In the genomic region with DNA sequence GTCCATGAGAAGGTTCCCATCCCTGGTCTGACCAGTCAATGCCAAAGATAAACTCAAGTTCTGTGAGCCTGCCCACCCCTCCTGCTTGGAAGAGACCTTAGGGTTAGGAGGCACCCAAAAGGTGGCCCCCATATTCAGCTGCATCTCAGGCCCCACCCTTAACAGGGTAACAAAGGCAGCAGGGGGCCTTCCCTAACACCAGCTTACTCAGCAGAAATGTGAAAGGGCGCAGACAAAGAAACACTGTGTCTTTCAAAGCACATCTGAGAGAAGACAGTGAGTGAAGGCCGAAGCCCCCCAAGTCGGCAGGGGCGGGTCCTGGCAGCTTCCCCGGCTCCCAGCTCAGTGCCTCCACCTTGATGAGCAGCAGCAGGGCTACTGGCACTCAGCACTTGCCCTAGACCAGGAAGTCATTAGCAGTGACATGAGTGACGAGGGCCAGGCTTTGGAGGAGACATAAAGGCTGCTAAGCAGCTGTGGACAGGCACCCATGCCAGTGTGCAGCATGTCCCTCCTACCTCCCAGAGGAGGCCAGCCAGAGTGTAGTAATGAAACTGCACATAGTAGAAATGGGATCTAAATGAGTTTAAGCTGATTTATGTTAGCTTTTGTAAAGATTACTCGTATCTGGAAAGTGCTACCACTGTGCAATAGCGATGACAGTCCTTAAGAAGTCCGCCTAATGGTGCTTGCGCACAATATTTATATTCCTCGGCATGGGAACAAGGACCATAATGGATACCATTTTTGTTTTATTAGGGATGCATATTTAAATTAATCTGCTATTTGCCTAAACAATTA, we compare ENCODE assay signal across 14 mouse cellular contexts. TPM values are rescaled to one million over a fixed set of nuclear protein-coding genes. Genes with fewer than 3 reads are reported as not detected.
DNase-seq lines count a peak whose midpoint lies in the region; ATAC-seq and TF ChIP-seq lines count a peak whose summit lies in the region.
"Had no signal": no experiment of that assay in that cellular context is flagged by ENCODE, and none has a peak within 500 bp of the region (broad histone marks: within the 10 kb centered on the region; RNA-seq: fewer than 3 reads in every experiment).

No protein-coding gene starts in this region.

- no peaks in the 10 kb centered on the region for H3K27me3 ChIP-seq in forebrain, embryonic 15.5 days
- H3K27me3 ChIP-seq: limb, embryonic 15.5 days had no signal

- no peaks in the 10 kb centered on the region for H3K9me3 ChIP-seq in forebrain, embryonic 15.5 days
- H3K9me3 ChIP-seq: limb, embryonic 15.5 days had no signal

- H3K4me3 ChIP-seq in layer of hippocampus, adult 2 months: no peak overlapping the region
- H3K4me3 ChIP-seq in forebrain, embryonic 15.5 days: no peak overlapping the region
- H3K4me3 ChIP-seq: limb, embryonic 15.5 days had no signal

- peak overlapping the region; percentile 8; the same call in 1 of the 2 replicates for H3K27ac ChIP-seq in layer of hippocampus, adult 2 months
- peak overlapping the region; percentile 53 for H3K27ac ChIP-seq in forebrain, embryonic 15.5 days (replicated peaks)
- H3K27ac ChIP-seq: kidney, postnatal 0 days; limb, embryonic 15.5 days had no signal

- no peaks in the 10 kb centered on the region for H3K36me3 ChIP-seq in forebrain, embryonic 15.5 days

- H3K4me2 ChIP-seq in forebrain, embryonic 15.5 days (replicated peaks): no peak overlapping the region
- H3K4me2 ChIP-seq: heart, embryonic 11.5 days; limb, embryonic 15.5 days had no signal

- H3K4me1 ChIP-seq in forebrain, embryonic 15.5 days: peaks cover 26% of the 10 kb centered on the region

- TF ChIP-seq CTCF in layer of hippocampus, adult 2 months (conservative IDR thresholded peaks at IDR 0.05): no peak

- H3K9ac ChIP-seq in forebrain, embryonic 15.5 days (replicated peaks): no peak overlapping the region
- H3K9ac ChIP-seq: limb, embryonic 15.5 days had no signal

- ATAC-seq in forebrain, embryonic 15.5 days (replicated peaks): peak; percentile 41; the same call in 1 of the 2 replicates
- ATAC-seq: CD4-positive, CD25-positive, alpha-beta regulatory T cell, adult 4 months had no signal

- no peak for DNase-seq in layer of hippocampus, adult 2 months (ENCODE audit: low spot score in 2 of 2)
- DNase-seq in layer of hippocampus, adult 11-12 months (ENCODE audit: low spot score): no peak
- DNase-seq in embryo, embryonic 10 days (ENCODE audit: low spot score): peak; percentile 38
- peak; percentile 39 to 81 for DNase-seq in lung, postnatal 4 days
- no peak for DNase-seq in frontal cortex, postnatal 10 days (ENCODE audit: low spot score in 2 of 2)
- DNase-seq in ovary, postnatal 14 days (ENCODE audit: low spot score): no peak
- no peak for DNase-seq in frontal cortex, adult 2 months (ENCODE audit: extremely low spot score in 1 of 2, low spot score in 1 of 2)
- DNase-seq: right cerebral cortex, postnatal 25 days; thymus, adult 18-20 months had no signal

- WGBS in forebrain, embryonic 15.5 days: 42% methylated on average over 11 of the region's 11 CpGs

RNA-seq across cellular contexts. Expression of a gene that starts 56.0 kb away (rescaled TPM):
- total RNA-seq in layer of hippocampus, adult 2 months (2021): 10 to 100 TPM; 33.0 to 36.4 TPM
- polyA plus RNA-seq in forebrain, embryonic 15.5 days (2015; fragmentation: Nextera tagmentation; extraction: Ambion mirVana): 22.3 and 25.2 TPM in 2 replicates
- polyA plus RNA-seq in frontal cortex, adult 2 months (2012; rRNA removed): 29.2 and 30.2 TPM in 2 replicates

Comparison
In these comparisons a context has a peak if more than half of its experiments do, and no peak if none do; other contexts are left out.
1. DNase-seq: peak in embryo, embryonic 10 days (single experiment) and lung, postnatal 4 days (2 of 2); none in layer of hippocampus, adult 2 months (0 of 2), layer of hippocampus, adult 11-12 months (single experiment), frontal cortex, postnatal 10 days (0 of 2), ovary, postnatal 14 days (single experiment) and frontal cortex, adult 2 months (0 of 2).